Mouse (Mus musculus): ENCODE data around the gene Gorasp1.

Gorasp1 gene

GRCm38 (mm10) chr9:119926497-119926896, 10.9 kb downstream of the Gorasp1 start:
- no peak for DNase-seq (ENCODE audit: low spot score in 2 of 2)

- no peak for DNase-seq (ENCODE audit: low spot score in 2 of 2)
Measured at GRCm38 (mm10) chr9:119925729-119926128, 11.6 kb downstream of the Gorasp1 start.

- DNase-seq (ENCODE audit: low spot score in 2 of 2), result no peak
Measured at GRCm38 (mm10) chr9:119925120-119925657, 12.2 kb downstream of the Gorasp1 start.

- DNase-seq (ENCODE audit: low spot score in 2 of 2), result no peak
Measured at GRCm38 (mm10) chr9:119923462-119923861, 13.9 kb downstream of the Gorasp1 start.

- no peak for DNase-seq (ENCODE audit: low spot score in 2 of 2)
Measured at GRCm38 (mm10) chr9:119919858-119920257, 17.5 kb downstream of the Gorasp1 start.

- no peak for DNase-seq (ENCODE audit: low spot score in 2 of 2)
Measured at GRCm38 (mm10) chr9:119913087-119913838, 24.1 kb downstream of the Gorasp1 start.

GRCm38 (mm10) chr9:119909931-119910330, 27.4 kb downstream of the Gorasp1 start:
- DNase-seq (ENCODE audit: low spot score in 2 of 2), result no peak

- DNase-seq (ENCODE audit: low spot score in 2 of 2), result no peak
Measured at GRCm38 (mm10) chr9:119908708-119909107, 28.7 kb downstream of the Gorasp1 start.

GRCm38 (mm10) chr9:119902410-119903151, 34.8 kb downstream of the Gorasp1 start:
- DNase-seq (ENCODE audit: low spot score in 2 of 2), result no peak

- DNase-seq (ENCODE audit: low spot score in 2 of 2), result no peak
Measured at GRCm38 (mm10) chr9:119899446-119899845, 37.9 kb downstream of the Gorasp1 start.

GRCm38 (mm10) chr9:119895040-119895721, 42.2 kb downstream of the Gorasp1 start:
- peak; percentile 51 to 77 for DNase-seq (ENCODE audit: low spot score in 2 of 2)

GRCm38 (mm10) chr9:119894339-119895009, 42.9 kb downstream of the Gorasp1 start, which contains the start of gene Wdr48:
Gene Wdr48, plus strand, starts transcription at chr9:119894878.
- peak; percentile 95 to 96 for DNase-seq (ENCODE audit: low spot score in 2 of 2)

- no peak for DNase-seq (ENCODE audit: low spot score in 2 of 2)
Measured at GRCm38 (mm10) chr9:119893881-119894280, 43.5 kb downstream of the Gorasp1 start.

GRCm38 (mm10) chr9:119890692-119891091, 46.7 kb downstream of the Gorasp1 start:
- no peak for DNase-seq (ENCODE audit: low spot score in 2 of 2)

- no peak for DNase-seq (ENCODE audit: low spot score in 2 of 2)
Measured at GRCm38 (mm10) chr9:119889446-119889845, 47.9 kb downstream of the Gorasp1 start.

GRCm38 (mm10) chr9:119888843-119889246, 48.5 kb downstream of the Gorasp1 start:
- no peak for DNase-seq (ENCODE audit: low spot score in 2 of 2)

GRCm38 (mm10) chr9:119887144-119887901, 50.0 kb downstream of the Gorasp1 start:
- no peak for DNase-seq (ENCODE audit: low spot score in 2 of 2)

All from spleen, postnatal 4 days (tissue).